Mouse (Mus musculus) G1E (cell line): ENCODE measurements around the gene Sulf2.

Experiments used
- CTCF ChIP-seq: IDR thresholded peaks from 2 replicates; pipeline ENCODE4 v1.5.1; 2012; ENCODE audit warnings: low read depth, low read length, inconsistent platforms, mixed read lengths
- GATA1 ChIP-seq: IDR thresholded peaks from 2 replicates; pipeline ENCODE4 v1.6.1; 2012; ENCODE audit warnings: borderline replicate concordance, low read length, inconsistent platforms, mixed read lengths
- GATA2 ChIP-seq: IDR thresholded peaks from 2 replicates; pipeline ENCODE4 v1.6.1; 2012; ENCODE audit warnings: low read depth, low read length, inconsistent platforms, borderline replicate concordance
- TAL1 ChIP-seq: conservative IDR thresholded peaks from 2 replicates; pipeline ENCODE4 v1.6.1; 2012; ENCODE audit warnings: low read depth, low read length, inconsistent platforms, mixed read lengths

- TF ChIP-seq GATA1 (no peak), CTCF (no peak), GATA2 (no peak), TAL1 (no peak)
Measured at GRCm38 (mm10) chr2:166141910-166142309, 13.6 kb downstream of the Sulf2 start.
